Mouse (Mus musculus) embryonic facial prominence, embryonic 11.5 days (tissue): Measurements from ENCODE around the gene Ttc9b. TPM values are rescaled to one million over a fixed set of nuclear protein-coding genes. Genes with fewer than 3 reads are reported as not detected.
A peak's percentile ranks its signal among the peaks of the same experiment; 100 is the strongest.

Source experiments
- ATAC-seq: fragments of 200-750 bp; cut with Nextera tagmentation; replicated peaks from 2 replicates; pipeline ENCODE4 v1.8.0; 2017; ENCODE audit warnings: low read depth; ENCODE audit not compliant: insufficient number of reproducible peaks, low FRiP score, low TSS enrichment
- DNase-seq: peaks from one replicate; pipeline ENCODE4 v3.0.0-alpha.2; 2015; ENCODE audit warnings: low spot score
- H3K27ac ChIP-seq: fragments of 300-500 bp; sonication (generic); replicated peaks from 2 replicates; pipeline ENCODE4 v1.5.1; 2014; ENCODE audit warnings: mild to moderate bottlenecking, low read depth, low read length, control low read depth
- H3K27me3 ChIP-seq: fragments of 300-500 bp; sonication (generic); 2 replicates; pipeline ENCODE4 v1.6.1; 2014; ENCODE audit warnings: mild to moderate bottlenecking, low read length, moderate library complexity, mixed read lengths; ENCODE audit not compliant: control insufficient read depth, insufficient read depth
- H3K36me3 ChIP-seq: fragments of 300-500 bp; sonication (generic); replicated peaks from 2 replicates; pipeline ENCODE4 v1.6.1; 2014; ENCODE audit warnings: low read depth, mild to moderate bottlenecking, low read length, moderate library complexity, mixed read lengths; ENCODE audit not compliant: control insufficient read depth, insufficient read depth
- H3K4me1 ChIP-seq: fragments of 300-500 bp; sonication (generic); 2 replicates; pipeline ENCODE4 v1.6.1; 2014; ENCODE audit warnings: low read length, mixed read lengths; ENCODE audit not compliant: control insufficient read depth, insufficient read depth
- H3K4me2 ChIP-seq: fragments of 300-500 bp; sonication (generic); 2 replicates; pipeline ENCODE4 v1.6.1; 2014; ENCODE audit warnings: low read depth, mild to moderate bottlenecking, control low read depth, low read length, moderate library complexity
- H3K4me3 ChIP-seq: fragments of 300-500 bp; sonication (generic); 2 replicates; pipeline ENCODE4 v1.5.1; 2014; ENCODE audit warnings: low read depth, low read length, control low read depth
- H3K9ac ChIP-seq: fragments of 300-500 bp; sonication (generic); replicated peaks from 2 replicates; pipeline ENCODE4 v1.6.1; 2014; ENCODE audit warnings: mild to moderate bottlenecking, control low read depth, low read length
- H3K9me3 ChIP-seq: fragments of 300-500 bp; sonication (generic); replicated peaks from 2 replicates; pipeline ENCODE4 v1.6.1; 2016; ENCODE audit warnings: mild to moderate bottlenecking, low read length, inconsistent platforms, mixed read lengths; ENCODE audit not compliant: control insufficient read depth
- WGBS: fragments of 180-500 bp; shearing (Covaris S2); extraction: QIAGEN DNeasy Blood & Tissue Kit; methylation state at CpG from one replicate; pipeline ENCODE4 v1.1.7; 2014; 5-methylcytosine and 5-hydroxymethylcytosine counted together
- polyA plus RNA-seq: library from polyadenylated mRNA; unstranded; fragments of >200 nt; fragmentation: Nextera tagmentation; extraction: Ambion mirVana; gene quantifications from 2 replicates; pipeline ENCODE4 v1.2.1, GENCODE M21; 2014

Ttc9b gene
- polyA plus RNA-seq, 1 experiment from 2014 or later = 2.0 TPM

DNA sequence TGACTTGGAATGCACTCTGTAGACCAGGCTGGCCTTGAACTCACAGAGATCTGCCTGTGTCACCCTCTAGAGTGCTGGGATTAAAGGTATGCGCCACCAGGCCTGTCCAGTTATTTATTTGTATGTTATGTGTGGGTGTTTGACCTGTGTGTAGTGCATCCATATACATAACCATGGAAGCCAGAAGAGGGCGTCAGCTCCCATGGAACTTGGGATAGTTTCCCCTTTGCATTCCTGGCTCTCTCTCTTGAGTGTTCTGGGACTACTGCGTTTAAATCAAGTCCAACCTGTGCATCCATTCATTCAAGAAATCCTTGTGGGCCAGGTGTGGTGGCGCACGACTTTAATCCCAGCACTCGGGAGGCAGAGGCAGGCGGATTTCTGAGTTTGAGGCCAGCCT lies 7.2 kb upstream of the Ttc9b start:
- no peak for DNase-seq
- H3K4me3 ChIP-seq = no peak overlapping the region
- no peak overlapping the region for H3K9ac ChIP-seq
- no peaks in the 10 kb centered on the region for H3K27me3 ChIP-seq
- no peaks in the 10 kb centered on the region for H3K36me3 ChIP-seq
- H3K27ac ChIP-seq = no peak overlapping the region
- no peaks in the 10 kb centered on the region for H3K9me3 ChIP-seq
- no peak overlapping the region for H3K4me2 ChIP-seq
- 82% methylated on average over 7 of the region's 7 CpGs for WGBS
- no peak for ATAC-seq
- no peaks in the 10 kb centered on the region for H3K4me1 ChIP-seq

DNA sequence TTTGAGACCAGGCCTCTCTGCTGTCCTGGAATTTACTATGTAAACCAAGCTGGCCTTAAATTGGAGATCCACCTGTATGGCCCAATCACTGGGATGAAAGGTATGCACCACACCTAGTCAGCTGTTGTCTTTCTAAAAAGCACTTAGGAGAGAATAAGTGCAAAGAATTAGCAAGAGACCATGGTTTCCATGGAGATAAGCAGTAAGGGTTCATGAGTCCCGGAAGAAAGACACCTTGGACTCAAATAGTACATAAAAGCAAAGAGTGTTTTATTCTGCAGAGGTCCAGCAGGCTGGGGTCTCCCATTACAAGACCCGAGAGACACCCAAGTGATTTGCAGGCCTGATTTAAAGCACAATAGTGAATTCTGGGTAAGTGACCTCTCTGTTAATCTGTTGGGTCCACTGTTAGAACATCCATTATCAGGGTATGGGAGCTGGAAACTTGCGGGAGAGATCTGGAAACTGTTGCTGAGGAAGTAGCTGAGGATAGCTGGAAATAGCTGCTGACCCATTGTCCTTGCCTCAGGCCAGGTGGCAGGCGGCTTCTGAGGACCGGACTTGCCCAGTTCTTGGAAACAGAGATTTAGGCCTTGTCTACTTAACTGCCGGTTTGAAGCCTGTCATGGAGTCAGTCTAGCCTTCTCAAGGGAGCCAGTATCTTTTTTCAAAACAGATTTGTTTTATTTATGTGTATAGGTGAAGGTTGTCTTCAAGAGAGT lies 6.3 kb upstream of the Ttc9b start:
- no peak overlapping the region for H3K4me2 ChIP-seq
- H3K9ac ChIP-seq = no peak overlapping the region
- H3K36me3 ChIP-seq = no peaks in the 10 kb centered on the region
- ATAC-seq (no peak), DNase-seq (no peak)
- peaks cover 2% of the 10 kb centered on the region; the same call in 1 of the 2 replicates for H3K27me3 ChIP-seq
- 81% methylated on average over 6 of the region's 6 CpGs for WGBS
- H3K9me3 ChIP-seq = no peaks in the 10 kb centered on the region
- H3K4me3 ChIP-seq = no peak overlapping the region
- H3K27ac ChIP-seq = no peak overlapping the region
- no peaks in the 10 kb centered on the region for H3K4me1 ChIP-seq

DNA sequence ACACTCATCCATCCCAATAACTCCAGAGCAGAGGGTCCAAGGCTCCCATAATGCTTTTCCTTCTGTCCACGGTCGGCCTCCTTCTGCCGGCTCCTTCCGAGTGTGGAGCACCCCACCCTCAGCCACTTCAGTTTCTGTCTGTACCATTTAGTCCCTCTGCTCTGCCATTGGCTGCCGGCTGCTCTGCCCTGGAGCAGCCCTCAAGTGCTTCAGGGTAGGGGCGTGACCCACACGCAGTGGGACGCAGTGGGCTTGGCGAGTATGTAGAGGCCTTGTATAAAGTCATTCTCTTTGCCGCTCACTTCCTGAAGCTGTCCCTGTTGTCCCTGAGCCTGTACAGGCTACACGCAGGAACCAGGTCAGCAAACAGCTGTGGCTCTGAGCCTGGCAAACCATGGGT lies 4.0 kb upstream of the Ttc9b start:
- H3K4me2 ChIP-seq = no peak overlapping the region
- no peak overlapping the region for H3K9ac ChIP-seq
- H3K27ac ChIP-seq = no peak overlapping the region
- no peak for DNase-seq
- H3K4me1 ChIP-seq = peaks cover 4% of the 10 kb centered on the region
- H3K4me3 ChIP-seq = no peak overlapping the region
- H3K27me3 ChIP-seq = peaks cover 20% of the 10 kb centered on the region
- no peak for ATAC-seq
- H3K36me3 ChIP-seq = no peaks in the 10 kb centered on the region
- H3K9me3 ChIP-seq = no peaks in the 10 kb centered on the region
- 92% methylated on average over 11 of the region's 11 CpGs for WGBS

DNA sequence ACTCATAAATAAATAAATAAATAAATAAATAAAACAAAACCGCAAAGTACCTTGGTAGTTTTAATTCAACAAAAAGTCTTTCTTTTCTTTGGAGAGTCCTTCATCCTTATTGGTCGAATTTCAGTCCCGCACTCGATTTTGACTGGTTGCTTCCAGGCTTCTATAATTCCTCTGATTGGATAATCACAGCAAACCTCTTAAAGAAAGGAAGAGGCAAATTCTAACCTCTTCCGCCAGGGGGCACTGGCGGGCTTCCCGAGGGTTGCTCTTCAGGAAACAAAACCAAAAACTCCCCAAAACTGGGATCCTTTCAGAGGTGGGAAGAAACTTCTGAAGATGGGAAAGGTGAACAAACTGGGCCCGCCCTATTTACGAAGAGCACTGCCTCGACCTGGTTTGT lies 2.8 kb upstream of the Ttc9b start:
- peak; percentile 90 for DNase-seq
- Histone ChIP-seq H3K4me2 (no peak overlapping the region), H3K36me3 (no peaks in the 10 kb centered on the region), H3K4me1 (peaks cover 4% of the 10 kb centered on the region), H3K9ac (no peak overlapping the region), H3K27me3 (peaks cover 20% of the 10 kb centered on the region), H3K9me3 (no peaks in the 10 kb centered on the region), H3K4me3 (no peak overlapping the region), H3K27ac (no peak overlapping the region)
- ATAC-seq = no peak
- 1% methylated on average over 10 of the region's 10 CpGs for WGBS

DNA sequence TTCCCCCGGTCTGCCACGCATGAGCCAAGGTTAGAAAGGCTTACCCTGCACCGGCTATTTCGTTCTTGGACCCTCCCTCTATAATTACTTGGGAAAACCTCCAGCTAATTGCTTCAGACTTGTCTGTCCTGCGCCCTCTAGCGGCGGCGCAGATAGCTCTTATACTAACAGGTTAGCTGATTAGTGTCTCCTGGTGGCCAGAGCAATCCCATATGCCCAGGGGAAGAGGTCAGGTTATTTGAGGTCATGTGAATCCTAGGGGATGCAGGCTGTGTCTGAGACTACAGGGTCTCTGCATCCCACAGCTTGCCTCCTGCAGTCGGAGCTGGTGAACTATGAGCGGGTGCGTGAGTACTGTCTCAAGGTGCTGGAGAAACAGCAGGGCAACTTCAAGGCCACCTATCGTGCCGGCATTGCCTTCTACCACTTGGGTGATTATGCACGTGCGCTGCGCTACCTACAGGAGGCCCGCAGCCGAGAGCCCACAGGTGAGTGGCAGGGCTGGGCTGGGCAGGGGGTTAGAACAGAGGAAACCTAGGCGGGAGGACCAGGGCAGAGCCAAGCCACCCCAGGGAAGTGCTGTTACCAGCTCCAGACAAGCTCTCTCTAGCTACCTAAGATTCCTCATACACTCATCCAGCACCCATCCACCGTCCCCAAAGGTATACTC lies 1.0 kb downstream of the Ttc9b start:
- Histone ChIP-seq H3K27ac (no peak overlapping the region), H3K9ac (no peak overlapping the region), H3K36me3 (no peaks in the 10 kb centered on the region), H3K9me3 (no peaks in the 10 kb centered on the region), H3K4me1 (peaks cover 4% of the 10 kb centered on the region), H3K4me3 (no peak overlapping the region), H3K4me2 (no peak overlapping the region), H3K27me3 (peaks cover 39% of the 10 kb centered on the region)
- 60% methylated on average over 20 of the region's 20 CpGs for WGBS
- DNase-seq = peak; percentile 31
- ATAC-seq = no peak

DNA sequence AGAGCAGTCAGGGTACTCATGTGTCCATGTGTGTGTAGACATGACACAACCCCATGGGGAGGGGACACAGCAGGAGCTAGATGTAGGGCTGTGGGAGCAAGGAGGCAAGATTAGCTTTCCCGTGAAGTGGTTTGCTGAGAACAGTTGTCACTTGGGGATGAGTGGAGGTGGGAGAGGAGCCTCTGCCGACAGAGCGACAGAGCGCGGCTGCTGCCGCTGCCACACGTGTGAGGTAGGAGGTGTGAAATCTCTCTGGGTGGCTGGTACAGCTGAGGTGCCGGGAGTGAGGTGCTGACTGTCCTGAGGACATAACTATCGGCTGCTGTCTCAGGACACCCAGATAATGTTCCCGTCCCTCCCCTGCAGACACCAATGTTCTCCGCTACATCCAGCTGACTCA lies 1.8 kb downstream of the Ttc9b start:
- no peak overlapping the region for H3K27ac ChIP-seq
- no peaks in the 10 kb centered on the region for H3K36me3 ChIP-seq
- no peaks in the 10 kb centered on the region for H3K9me3 ChIP-seq
- H3K4me2 ChIP-seq = no peak overlapping the region
- no peak overlapping the region for H3K4me3 ChIP-seq
- H3K9ac ChIP-seq = no peak overlapping the region
- ATAC-seq (no peak), DNase-seq (no peak)
- H3K4me1 ChIP-seq = peaks cover 4% of the 10 kb centered on the region
- WGBS = 76% methylated on average over 11 of the region's 11 CpGs
- H3K27me3 ChIP-seq = peaks cover 39% of the 10 kb centered on the region

DNA sequence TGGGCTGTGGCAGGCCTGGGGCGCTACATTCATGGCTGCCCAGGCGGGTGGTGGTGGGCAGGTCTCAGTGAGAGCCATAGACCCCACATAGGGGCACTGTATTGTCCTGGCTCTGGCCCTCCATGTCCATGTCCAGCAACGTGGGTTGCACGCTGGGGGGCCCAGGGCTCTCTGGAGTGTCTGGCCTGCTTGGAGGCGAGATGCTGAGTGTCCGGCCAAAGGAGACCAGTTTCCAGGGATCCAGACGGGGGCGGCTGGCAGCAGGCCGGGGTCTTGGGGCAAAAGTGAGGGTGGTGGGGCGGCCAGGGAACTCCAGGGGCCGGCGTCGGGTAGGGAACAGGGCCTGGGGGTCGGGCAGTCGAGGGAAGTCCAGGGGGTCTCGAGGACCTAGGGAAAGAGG lies 2.9 kb downstream of the Ttc9b start:
- ATAC-seq (no peak), DNase-seq (no peak)
- Histone ChIP-seq H3K27me3 (peaks cover 39% of the 10 kb centered on the region), H3K4me1 (peaks cover 4% of the 10 kb centered on the region), H3K9me3 (no peaks in the 10 kb centered on the region), H3K4me2 (no peak overlapping the region), H3K27ac (no peak overlapping the region), H3K9ac (no peak overlapping the region), H3K4me3 (no peak overlapping the region), H3K36me3 (no peaks in the 10 kb centered on the region)
- WGBS = 91% methylated on average over 16 of the region's 16 CpGs

DNA sequence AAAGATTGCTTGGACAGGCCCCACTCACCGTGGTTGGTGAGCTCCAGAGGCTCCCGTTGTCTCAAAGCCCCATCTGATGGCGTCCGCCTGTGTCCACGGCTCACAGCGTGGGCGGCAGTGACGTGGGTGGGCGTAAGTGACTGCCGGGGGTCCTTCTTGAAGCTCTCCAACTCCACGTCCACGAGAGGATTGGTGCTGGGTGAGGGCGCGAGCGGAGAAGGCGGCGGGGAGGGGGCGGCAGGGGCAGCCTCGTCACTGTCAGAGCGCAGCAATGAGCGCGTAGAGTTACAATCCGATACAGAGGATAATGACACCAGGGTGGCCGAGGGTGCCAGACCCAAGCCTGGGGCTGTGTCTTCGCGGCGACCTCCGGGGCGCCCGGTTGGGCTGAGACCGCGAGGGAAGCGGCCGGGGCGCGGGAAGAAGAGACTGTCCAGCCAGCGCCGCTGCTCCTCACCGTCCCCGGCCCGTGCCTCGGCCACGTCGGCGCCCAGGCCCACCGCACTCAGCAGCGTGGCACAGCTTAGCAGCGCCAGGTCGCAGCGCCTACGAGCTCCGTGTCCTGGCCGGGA lies 4.2 kb downstream of the Ttc9b start:
- no peaks in the 10 kb centered on the region for H3K9me3 ChIP-seq
- DNase-seq (no peak), ATAC-seq (no peak)
- H3K4me3 ChIP-seq = no peak overlapping the region
- peaks cover 4% of the 10 kb centered on the region for H3K4me1 ChIP-seq
- no peaks in the 10 kb centered on the region for H3K36me3 ChIP-seq
- H3K27ac ChIP-seq = no peak overlapping the region
- H3K4me2 ChIP-seq = no peak overlapping the region
- WGBS = 23% methylated on average over 48 of the region's 53 CpGs
- peaks cover 33% of the 10 kb centered on the region for H3K27me3 ChIP-seq
- H3K9ac ChIP-seq = no peak overlapping the region
